ENCODE assay signal across 17 mouse cellular contexts in the genomic region with DNA sequence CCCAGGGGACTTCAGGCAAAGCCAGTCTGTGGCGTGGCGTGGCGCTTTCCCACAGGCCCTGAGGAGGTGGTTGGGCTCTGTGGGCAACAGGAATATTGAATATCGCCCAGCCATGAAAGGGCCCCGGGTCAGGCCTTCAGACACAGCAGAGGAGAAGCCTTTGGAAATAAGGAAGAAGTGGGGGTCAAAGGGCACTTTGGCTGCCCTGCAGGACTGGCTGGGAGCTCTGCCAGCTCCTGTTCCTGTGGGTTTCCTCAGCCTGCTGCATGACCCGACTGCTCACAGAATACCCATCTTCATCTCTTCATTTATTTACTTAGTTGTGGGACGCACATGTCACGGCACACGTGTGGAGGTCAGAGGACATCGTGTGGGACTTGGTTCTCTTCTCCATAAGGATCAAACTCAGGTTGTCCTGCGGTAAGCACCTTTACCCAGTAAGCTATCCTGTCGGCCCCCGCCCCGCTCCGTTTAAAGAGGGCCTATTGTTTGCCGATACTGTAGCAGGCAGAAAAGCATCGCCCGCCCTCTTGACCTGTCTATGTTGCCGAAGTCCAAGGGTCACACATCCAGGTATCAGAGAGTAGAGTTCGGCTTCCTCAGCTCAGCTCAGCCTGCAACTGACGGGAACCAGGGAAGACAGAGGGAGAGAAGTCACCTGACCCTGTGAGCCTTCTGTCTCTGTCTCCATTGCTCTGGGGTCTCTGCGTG. TPM values are rescaled to one million over a fixed set of nuclear protein-coding genes. Genes with fewer than 3 reads are reported as not detected.
A peak's percentile ranks its signal among the peaks of the same experiment; 100 is the strongest.
DNase-seq lines count a peak whose midpoint lies in the region; ATAC-seq lines count a peak whose summit lies in the region.
"Had no signal": no experiment of that assay in that cellular context is flagged by ENCODE, and none has a peak within 500 bp of the region (broad histone marks: within the 10 kb centered on the region; RNA-seq: fewer than 3 reads in every experiment).

No protein-coding gene starts in this region.

- no peaks in the 10 kb centered on the region for H3K9me3 ChIP-seq in kidney, embryonic 16.5 days (ENCODE audit: low read length)
- H3K9me3 ChIP-seq in liver, embryonic 15.5 days (replicated peaks) = no peaks in the 10 kb centered on the region
- H3K9me3 ChIP-seq: embryonic facial prominence, embryonic 15.5 days; forebrain, embryonic 12.5 days; limb, embryonic 13.5 days; neural tube, embryonic 13.5 days had no signal

- no peak overlapping the region for H3K4me3 ChIP-seq in kidney, embryonic 16.5 days (ENCODE audit: low read length)
- H3K4me3 ChIP-seq in liver, embryonic 15.5 days (replicated peaks) = no peak overlapping the region
- H3K4me3 ChIP-seq: embryonic facial prominence, embryonic 15.5 days; forebrain, embryonic 12.5 days; limb, embryonic 13.5 days; neural tube, embryonic 13.5 days had no signal

- H3K27ac ChIP-seq in kidney, embryonic 16.5 days (ENCODE audit: low read length) = no peak overlapping the region
- peak overlapping the region; percentile 48 for H3K27ac ChIP-seq in liver, embryonic 15.5 days (replicated peaks)
- H3K27ac ChIP-seq: embryonic facial prominence, embryonic 15.5 days; forebrain, embryonic 12.5 days; limb, embryonic 13.5 days; macrophage; neural tube, embryonic 13.5 days had no signal

- DNase-seq in kidney, adult 11 months = peak; percentile 82
- DNase-seq in adipocyte (ENCODE audit: low spot score) = peak; percentile 55
- DNase-seq in kidney, postnatal 25 days = peak; percentile 85 to 89
- DNase-seq in retina, embryonic 14.5 days (ENCODE audit: low spot score) = no peak
- DNase-seq in testis, postnatal 10 days (ENCODE audit: low spot score) = no peak
- no peak for DNase-seq in lung, adult 18-20 months
- DNase-seq: cerebellum, adult 11 months; retina, postnatal 1 day; thymus, adult 2 months had no signal

- H3K4me2 ChIP-seq in kidney, embryonic 16.5 days (replicated peaks; ENCODE audit: low read depth, low read length) = no peak overlapping the region
- 0 out of 2 replicates have a peak overlapping the region, but pooled peaks have one; percentile 6 for H3K4me2 ChIP-seq in liver, embryonic 15.5 days
- H3K4me2 ChIP-seq: embryonic facial prominence, embryonic 15.5 days; forebrain, embryonic 12.5 days; limb, embryonic 13.5 days; neural tube, embryonic 13.5 days had no signal

- H3K9ac ChIP-seq in kidney, embryonic 16.5 days (replicated peaks; ENCODE audit: low read length) = no peak overlapping the region
- no peak overlapping the region for H3K9ac ChIP-seq in liver, embryonic 15.5 days
- H3K9ac ChIP-seq: embryonic facial prominence, embryonic 15.5 days; forebrain, embryonic 12.5 days; limb, embryonic 13.5 days; neural tube, embryonic 13.5 days had no signal

- H3K36me3 ChIP-seq in kidney, embryonic 16.5 days (ENCODE audit: insufficient read depth, low read length) = no peaks in the 10 kb centered on the region
- H3K36me3 ChIP-seq in liver, embryonic 15.5 days (replicated peaks) = no peaks in the 10 kb centered on the region
- H3K36me3 ChIP-seq: embryonic facial prominence, embryonic 15.5 days; forebrain, embryonic 12.5 days; limb, embryonic 13.5 days; neural tube, embryonic 13.5 days had no signal

- 67% methylated on average over 22 of the region's 22 CpGs for WGBS in kidney, embryonic 16.5 days
- 69% methylated on average over 22 of the region's 22 CpGs for WGBS in liver, embryonic 15.5 days (ENCODE audit: insufficient replicate concordance)

- ATAC-seq in kidney, embryonic 16.5 days (ENCODE audit: low FRiP score, low TSS enrichment) = no peak; the same call in 1 of the 2 replicates
- ATAC-seq in liver, embryonic 15.5 days (ENCODE audit: insufficient read depth) = peak; percentile 56
- ATAC-seq: inflammation-experienced regulatory T-cells, adult 6 months had no signal

- H3K27me3 ChIP-seq in kidney, embryonic 16.5 days (ENCODE audit: insufficient read depth, low read length) = no peaks in the 10 kb centered on the region
- no peaks in the 10 kb centered on the region for H3K27me3 ChIP-seq in liver, embryonic 15.5 days
- H3K27me3 ChIP-seq: embryonic facial prominence, embryonic 15.5 days; forebrain, embryonic 12.5 days; limb, embryonic 13.5 days; neural tube, embryonic 13.5 days had no signal

- peaks cover 6% of the 10 kb centered on the region for H3K4me1 ChIP-seq in kidney, embryonic 16.5 days (ENCODE audit: insufficient read depth, low read length)
- H3K4me1 ChIP-seq in liver, embryonic 15.5 days (replicated peaks) = peaks cover 12% of the 10 kb centered on the region

RNA-seq across cellular contexts. Expression of gene Adnp, which starts 59.0 kb away (rescaled TPM):
- polyA plus RNA-seq in kidney, embryonic 16.5 days (2015; fragmentation: Nextera tagmentation; extraction: Ambion mirVana) = 1.3 and 2.3 TPM in 2 replicates
- polyA plus RNA-seq in liver, embryonic 15.5 days (2015; fragmentation: Nextera tagmentation; extraction: Ambion mirVana) = 1.8 and 2.3 TPM in 2 replicates

Comparison
In these comparisons a context has a peak if more than half of its experiments do, and no peak if none do; other contexts are left out.
1. DNase-seq: peak in kidney, adult 11 months (single experiment), adipocyte (single experiment) and kidney, postnatal 25 days (2 of 2); none in retina, embryonic 14.5 days (single experiment), testis, postnatal 10 days (single experiment) and lung, adult 18-20 months (0 of 2).